Mouse (Mus musculus): ENCODE data around the gene Safb2. TPM values are rescaled to one million over a fixed set of nuclear protein-coding genes. Genes with fewer than 3 reads are reported as not detected.

The Safb2 gene
- total RNA-seq, 2 experiments from 2014 or later, result 105 to 107 TPM

DNA sequence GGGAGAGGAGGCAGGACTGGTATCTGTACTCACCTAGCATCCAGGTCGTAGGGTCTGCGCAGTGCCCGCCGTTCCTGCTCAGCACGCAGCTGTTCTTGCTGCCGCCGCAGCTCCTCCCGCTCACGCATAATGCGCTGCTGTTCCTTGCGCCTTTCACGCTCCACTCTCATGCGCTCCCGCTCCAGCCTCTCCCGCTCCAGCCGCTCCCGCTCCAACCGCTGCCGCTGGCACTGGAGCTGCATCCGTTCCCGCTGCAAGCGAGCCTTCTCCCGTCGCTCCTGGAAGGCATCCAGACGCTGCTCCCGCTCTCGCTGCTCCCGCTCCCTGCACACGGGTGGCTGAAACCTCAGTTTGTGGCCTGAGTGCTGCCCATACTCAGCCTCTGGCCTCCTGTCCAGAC is 18.1 kb downstream of the Safb2 start:
- intact Hi-C loops (cut with DNase I), result no loop called here
- DNase-seq, result no peak

DNA sequence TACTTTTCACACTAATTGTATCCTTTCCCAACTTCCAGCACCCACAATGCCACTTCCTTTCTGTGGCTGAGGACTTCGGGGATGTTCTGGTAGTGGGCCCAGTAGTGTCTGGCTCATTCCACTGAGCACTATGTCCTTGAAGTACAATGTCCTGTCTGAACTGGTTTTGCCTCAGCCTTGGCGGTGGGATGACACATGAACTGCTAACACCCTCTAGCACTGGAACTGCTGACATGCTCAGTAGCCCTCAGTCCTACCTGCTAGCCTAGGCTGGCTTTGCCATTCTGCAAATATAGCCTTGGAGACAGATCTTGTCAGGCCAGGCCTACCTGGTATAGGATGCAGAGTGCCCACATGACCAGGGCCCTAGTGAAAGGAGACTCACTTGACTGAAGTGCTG is 22.5 kb downstream of the Safb2 start:
- intact Hi-C loops (cut with DNase I), result no loop called here
- DNase-seq, result no peak

DNA sequence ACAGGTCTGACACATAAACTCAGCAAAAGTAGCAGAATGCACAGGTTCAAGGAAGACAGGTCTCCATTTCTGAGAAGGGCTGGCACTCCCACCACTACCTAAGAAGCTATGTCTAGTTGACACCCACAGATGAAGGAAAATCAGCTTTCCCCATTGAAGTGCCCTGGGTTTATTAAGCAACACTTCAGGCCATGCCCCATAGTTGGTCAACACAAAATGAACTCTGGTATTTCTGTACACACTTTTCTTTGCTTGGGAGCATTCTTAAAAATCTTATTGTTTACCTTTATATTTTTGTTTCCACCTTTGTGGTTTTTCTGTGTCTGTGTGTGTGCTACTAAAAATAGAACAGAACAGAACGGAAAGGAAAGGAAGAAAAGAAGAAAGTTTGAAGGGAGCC is 24.3 kb downstream of the Safb2 start:
- intact Hi-C loops (cut with DNase I), result no loop called here
- DNase-seq, result no peak

GRCm38 (mm10) chr17:56559386-56559785 is 25.0 kb downstream of the Safb2 start:
- intact Hi-C loops (cut with DNase I), result loop anchor here (5.0 kb wide), 1 partner anchor 202 kb away; no protein-coding TSS in a partner anchor
- DNase-seq, result no peak

- intact Hi-C loops (cut with DNase I), result loop anchor here (5.0 kb wide), 1 partner anchor 201 kb away; no protein-coding TSS in a partner anchor
- DNase-seq, result peak; percentile 81
These were observed 25.9 kb downstream of the Safb2 start for GRCm38 (mm10) chr17:56558448-56558847.

DNA sequence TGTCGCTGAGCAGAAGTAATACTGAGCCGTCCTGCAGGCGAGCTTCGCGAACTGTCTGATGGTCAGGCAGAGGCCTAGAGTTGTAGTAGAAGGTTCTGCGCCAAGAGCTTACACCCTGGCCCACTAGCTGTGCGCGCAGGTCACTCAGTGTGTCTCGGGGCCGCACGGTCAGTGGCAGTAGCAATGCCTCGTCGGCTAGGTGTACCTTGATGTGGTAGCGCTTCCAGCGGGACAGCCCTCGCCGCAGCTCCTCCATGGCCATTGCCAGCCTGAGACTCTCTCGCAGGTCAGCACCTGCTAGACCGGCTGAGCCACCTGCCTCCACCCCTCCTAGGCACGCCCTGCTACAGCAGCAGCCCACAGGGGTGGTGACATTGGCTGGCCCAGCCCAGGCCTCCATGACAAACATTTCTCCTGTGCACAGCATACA is 30.2 kb downstream of the Safb2 start, which contains the start of gene Gm20219:
TSS of gene Gm20219 (minus strand) at position 266 of the 430 bp plus-strand sequence.
- no peak for DNase-seq
- intact Hi-C loops (cut with DNase I), result no loop called here

GRCm38 (mm10) chr17:56552781-56553363 is 31.5 kb downstream of the Safb2 start:
- peak; percentile 75 for DNase-seq
- intact Hi-C loops (cut with DNase I), result no loop called here

DNA sequence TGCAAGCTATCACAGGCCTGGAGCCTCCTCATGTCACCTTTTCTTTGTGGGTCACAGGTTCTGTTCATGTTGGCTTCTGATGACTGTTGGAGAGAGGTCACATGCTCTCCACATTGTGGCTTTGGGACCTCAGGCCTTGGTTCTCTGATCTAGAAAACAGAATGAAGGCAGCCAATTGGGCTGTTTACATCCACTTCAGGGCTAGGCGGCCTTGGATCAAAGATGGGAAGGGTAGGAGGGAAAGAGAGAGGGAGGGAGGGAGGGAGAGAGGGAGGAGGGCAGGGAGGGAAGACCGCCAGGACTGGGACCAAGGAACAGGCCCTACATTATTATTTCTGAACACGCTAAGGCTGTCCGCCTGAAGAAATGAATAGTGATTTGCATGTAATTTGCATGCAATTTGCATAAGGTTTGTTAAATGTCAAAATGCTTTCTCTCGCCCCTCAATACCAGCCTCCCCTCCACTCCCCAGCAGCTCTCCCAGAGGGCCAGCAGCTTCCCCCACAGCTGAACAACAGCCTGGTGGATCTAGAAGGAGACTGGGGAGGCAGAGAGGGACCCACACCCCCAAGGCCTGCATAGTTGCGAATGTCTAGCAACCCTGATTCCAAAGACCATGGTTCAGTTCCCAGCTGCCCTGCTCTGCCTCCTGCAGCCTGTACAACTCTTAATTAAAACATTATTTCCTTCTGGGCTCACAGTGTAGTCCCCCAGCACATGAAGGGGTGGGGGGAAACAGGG is 32.4 kb downstream of the Safb2 start:
- intact Hi-C loops (cut with DNase I), result no loop called here

DNA sequence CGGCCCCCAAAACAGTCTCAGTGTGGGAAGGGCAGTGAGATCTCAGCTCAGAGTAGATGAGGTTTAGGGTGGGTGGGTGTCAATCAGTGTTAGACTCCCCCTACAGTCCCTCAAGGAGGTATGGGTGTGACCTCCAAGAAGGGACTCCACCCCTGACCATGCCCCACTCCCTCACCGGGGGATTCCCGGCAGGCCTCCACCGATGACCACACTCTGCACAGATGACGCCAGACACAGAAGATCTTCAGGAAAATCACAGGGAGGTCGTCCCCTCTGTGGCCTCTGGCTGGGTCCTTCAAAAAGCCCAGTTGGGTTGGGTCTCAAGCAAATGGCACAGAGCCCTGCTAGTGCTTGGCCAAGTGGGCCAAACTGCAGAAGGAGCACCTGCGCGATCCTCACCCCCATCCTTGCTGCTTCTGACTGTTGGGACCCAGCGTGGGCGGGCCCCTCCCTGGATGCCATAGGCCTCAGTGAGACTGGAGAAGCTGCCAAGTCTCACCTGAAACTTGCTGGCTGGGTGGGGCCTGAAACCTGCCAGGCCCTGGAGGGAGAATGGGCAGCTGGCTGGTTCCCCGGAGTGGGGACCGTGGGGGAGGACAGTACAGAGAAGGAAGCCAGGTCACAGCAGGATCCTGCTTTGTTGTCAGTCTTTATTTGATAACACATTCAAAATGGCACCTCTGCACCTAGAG is 33.5 kb downstream of the Safb2 start:
- intact Hi-C loops (cut with DNase I), result no loop called here
- DNase-seq, result no peak

More for the DNA sequence above, 32.4 kb downstream of the Safb2 start:
- peak; percentile 60 for DNase-seq

GRCm38 (mm10) chr17:56548605-56549105 is 35.7 kb downstream of the Safb2 start:
- no peak for DNase-seq
- intact Hi-C loops (cut with DNase I), result no loop called here

GRCm38 (mm10) chr17:56547846-56548604 is 36.4 kb downstream of the Safb2 start:
- no peak for DNase-seq

GRCm38 (mm10) chr17:56547116-56547845 is 37.1 kb downstream of the Safb2 start:
- intact Hi-C loops (cut with DNase I), result no loop called here
- DNase-seq, result peak; percentile 94

More at GRCm38 (mm10) chr17:56547846-56548604, 36.4 kb downstream of the Safb2 start:
- intact Hi-C loops (cut with DNase I), result no loop called here

GRCm38 (mm10) chr17:56546576-56546975 is 37.8 kb downstream of the Safb2 start:
- DNase-seq, result no peak

GRCm38 (mm10) chr17:56545945-56546344 is 38.4 kb downstream of the Safb2 start:
- intact Hi-C loops (cut with DNase I), result no loop called here
- no peak for DNase-seq

More at GRCm38 (mm10) chr17:56546576-56546975, 37.8 kb downstream of the Safb2 start:
- intact Hi-C loops (cut with DNase I), result no loop called here

- intact Hi-C loops (cut with DNase I), result no loop called here
- no peak for DNase-seq
These were observed 39.5 kb downstream of the Safb2 start for GRCm38 (mm10) chr17:56544699-56545387.

GRCm38 (mm10) chr17:56543684-56544224 is 40.6 kb downstream of the Safb2 start:
- DNase-seq, result no peak
- intact Hi-C loops (cut with DNase I), result no loop called here

GRCm38 (mm10) chr17:56542736-56543135 is 41.6 kb downstream of the Safb2 start:
- intact Hi-C loops (cut with DNase I), result no loop called here
- peak; percentile 48 for DNase-seq

DNA sequence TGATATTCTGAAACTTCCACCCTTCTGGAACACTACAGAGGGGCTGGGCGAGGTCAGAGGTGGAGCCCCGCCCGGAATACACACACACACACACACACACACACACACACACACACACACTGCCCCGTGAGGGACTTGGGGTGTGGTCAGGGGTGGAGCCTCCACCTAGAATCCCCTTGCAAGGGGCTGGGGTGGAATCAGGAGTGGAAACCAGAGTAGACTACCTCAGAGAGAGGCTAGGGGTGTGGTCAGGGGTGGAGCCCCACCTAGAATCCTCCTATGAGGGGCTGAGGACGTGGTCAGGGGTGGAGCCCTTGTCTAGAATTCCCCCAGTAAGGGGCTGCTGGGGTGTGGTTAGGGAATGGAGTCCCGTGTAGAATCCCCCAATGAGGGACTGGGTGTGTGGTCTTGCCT is 43.8 kb downstream of the Safb2 start:
- DNase-seq, result no peak
- intact Hi-C loops (cut with DNase I), result no loop called here

- intact Hi-C loops (cut with DNase I), result no loop called here
- peak; percentile 80 for DNase-seq
These were observed 46.5 kb downstream of the Safb2 start for GRCm38 (mm10) chr17:56537912-56538311.

Measured in left cerebral cortex, postnatal 4 days (tissue).